Mouse (Mus musculus) liver, postnatal 0 days (tissue): Measurements from ENCODE around the gene Sstr4.

Source experiments
- CTCF ChIP-seq: sonication (generic); IDR thresholded peaks from 2 replicates; pipeline ENCODE4 v1.5.1; 2016; ENCODE audit warnings: antibody characterized with exemption, low read depth
- EP300 ChIP-seq: IDR thresholded peaks from 2 replicates; pipeline ENCODE4 v1.6.1; 2016; ENCODE audit warnings: antibody characterized with exemption, low read depth, mild to moderate bottlenecking

DNA sequence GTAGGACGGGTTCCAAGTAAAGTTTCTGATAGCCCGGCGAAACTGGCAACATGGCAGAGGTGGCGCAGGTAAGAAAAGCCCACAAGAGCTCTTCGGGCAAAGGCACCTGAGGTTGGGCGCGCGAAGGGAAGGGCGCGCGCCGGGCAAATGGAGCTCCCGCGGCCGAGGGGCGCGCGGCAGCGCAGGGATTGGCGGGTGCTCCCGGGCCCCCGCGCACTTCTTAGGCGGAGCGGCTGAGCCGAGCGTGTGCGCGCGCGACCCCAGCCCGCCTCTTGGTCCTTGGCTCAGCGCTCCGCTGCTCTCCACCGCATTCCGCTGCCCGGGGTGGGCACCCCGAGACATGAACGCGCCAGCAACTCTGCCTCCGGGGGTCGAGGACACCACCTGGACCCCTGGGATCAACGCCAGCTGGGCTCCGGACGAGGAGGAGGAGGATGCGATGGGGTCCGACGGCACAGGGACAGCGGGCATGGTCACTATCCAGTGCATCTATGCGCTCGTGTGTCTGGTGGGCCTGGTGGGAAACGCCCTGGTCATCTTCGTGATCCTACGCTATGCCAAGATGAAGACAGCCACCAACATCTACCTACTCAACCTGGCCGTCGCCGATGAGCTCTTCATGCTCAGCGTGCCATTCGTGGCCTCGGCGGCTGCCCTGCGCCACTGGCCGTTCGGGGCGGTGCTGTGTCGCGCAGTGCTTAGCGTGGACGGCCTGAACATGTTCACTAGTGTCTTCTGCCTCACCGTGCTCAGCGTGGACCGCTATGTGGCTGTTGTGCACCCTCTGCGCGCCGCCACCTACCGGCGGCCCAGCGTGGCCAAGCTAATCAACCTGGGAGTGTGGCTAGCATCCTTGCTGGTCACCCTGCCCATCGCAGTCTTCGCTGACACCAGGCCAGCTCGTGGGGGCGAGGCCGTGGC lies at the start of gene Sstr4:
- TF ChIP-seq CTCF (peak; percentile 71), EP300 (no peak)
